Mouse (Mus musculus): ENCODE results near the gene Kcnk13. TPM values are rescaled to one million over a fixed set of nuclear protein-coding genes. Genes with fewer than 3 reads are reported as not detected.

The Kcnk13 gene
- polyA plus RNA-seq, 1 experiment from 2014 or later, result 0.94 TPM

DNA sequence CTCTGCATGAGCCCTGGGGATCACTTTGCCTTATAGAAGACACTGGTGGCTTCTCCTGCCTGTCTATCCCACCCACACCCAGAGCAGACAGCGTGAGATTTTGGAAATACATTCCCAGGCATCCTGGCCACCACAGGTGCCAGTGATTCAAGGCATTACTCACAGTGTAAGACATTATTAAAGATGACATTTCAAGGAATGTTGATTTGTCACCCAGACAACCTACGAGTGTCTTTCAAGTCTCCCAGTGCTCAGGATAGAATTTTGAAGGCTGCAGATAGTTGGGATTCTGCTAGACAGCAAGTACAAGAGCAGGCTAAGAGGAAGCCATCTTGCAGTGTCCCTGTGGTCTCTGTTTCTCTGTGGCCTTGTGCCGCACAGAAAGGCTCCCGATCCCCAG is 32.1 kb upstream of the Kcnk13 start:
- no peaks in the 10 kb centered on the region for H3K9me3 ChIP-seq (replicated peaks; ENCODE audit: control insufficient read depth, low read length)
- ATAC-seq (no peak), DNase-seq (ENCODE audit: low spot score) (no peak)
- no peaks in the 10 kb centered on the region for H3K4me1 ChIP-seq (ENCODE audit: control insufficient read depth, insufficient read depth, low read length)
- no peak overlapping the region for H3K4me3 ChIP-seq (ENCODE audit: low read depth, low read length)
- peaks cover 32% of the 10 kb centered on the region for H3K36me3 ChIP-seq (ENCODE audit: control insufficient read depth, insufficient read depth, low read length)
- no peak overlapping the region for H3K27ac ChIP-seq (ENCODE audit: low read depth, low read length)
- no peaks in the 10 kb centered on the region for H3K27me3 ChIP-seq (replicated peaks; ENCODE audit: control insufficient read depth, insufficient read depth, low read length)
- H3K9ac ChIP-seq (ENCODE audit: low read length), result no peak overlapping the region
- no peak overlapping the region for H3K4me2 ChIP-seq (ENCODE audit: low read length)
- 92% methylated on average over 4 of the region's 4 CpGs for WGBS

DNA sequence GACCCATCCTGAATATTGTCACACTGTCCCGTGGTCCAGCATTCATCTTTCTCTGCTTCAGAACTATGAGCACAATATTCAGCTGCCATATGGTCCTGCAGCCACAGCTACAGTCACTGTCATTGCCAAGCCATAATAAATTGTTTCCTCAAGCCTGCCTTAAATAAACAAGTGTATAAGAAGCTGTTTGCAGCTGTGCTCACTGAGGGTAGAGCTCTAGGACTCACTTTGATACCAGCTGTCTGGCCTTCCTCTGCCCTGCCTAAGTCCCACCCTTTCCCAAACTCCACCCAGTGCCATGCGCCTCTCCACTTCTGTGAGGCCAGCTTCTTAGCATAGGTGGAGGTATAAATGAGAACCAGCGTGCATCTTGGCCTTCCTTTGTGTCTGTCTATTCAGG is 30.7 kb upstream of the Kcnk13 start:
- Histone ChIP-seq H3K9ac (ENCODE audit: low read length) (no peak overlapping the region), H3K4me3 (ENCODE audit: low read depth, low read length) (no peak overlapping the region), H3K27ac (ENCODE audit: low read depth, low read length) (no peak overlapping the region), H3K4me1 (ENCODE audit: control insufficient read depth, insufficient read depth, low read length) (no peaks in the 10 kb centered on the region), H3K36me3 (ENCODE audit: control insufficient read depth, insufficient read depth, low read length) (peaks cover 33% of the 10 kb centered on the region), H3K27me3 (replicated peaks; ENCODE audit: control insufficient read depth, insufficient read depth, low read length) (no peaks in the 10 kb centered on the region), H3K9me3 (replicated peaks; ENCODE audit: control insufficient read depth, low read length) (no peaks in the 10 kb centered on the region), H3K4me2 (ENCODE audit: low read length) (no peak overlapping the region)
- WGBS, result 93% methylated on average over 3 of the region's 3 CpGs
- DNase-seq (ENCODE audit: low spot score), result no peak
- no peak for ATAC-seq

DNA sequence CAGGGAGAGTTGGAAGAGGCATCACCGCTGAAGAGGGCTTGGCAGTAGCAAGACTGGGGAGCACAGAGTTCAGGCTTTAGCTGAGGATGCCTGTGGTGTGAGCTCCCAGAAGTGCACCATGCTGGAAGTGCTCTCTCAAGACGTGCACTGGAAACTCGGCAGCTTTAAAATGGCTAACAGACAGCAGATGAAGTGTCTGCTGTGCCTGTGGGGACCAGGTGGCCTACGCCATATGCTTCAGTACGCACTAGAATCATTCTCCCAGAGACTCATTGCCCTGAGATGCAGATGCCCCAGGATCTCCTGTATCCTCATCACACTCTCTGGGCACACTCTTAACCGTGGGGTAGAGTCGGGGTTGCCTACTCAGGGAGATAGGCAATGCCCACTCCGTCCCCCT is 28.9 kb upstream of the Kcnk13 start:
- Histone ChIP-seq H3K36me3 (ENCODE audit: control insufficient read depth, insufficient read depth, low read length) (peaks cover 39% of the 10 kb centered on the region), H3K4me3 (ENCODE audit: low read depth, low read length) (no peak overlapping the region), H3K9ac (ENCODE audit: low read length) (no peak overlapping the region), H3K27ac (ENCODE audit: low read depth, low read length) (no peak overlapping the region), H3K27me3 (replicated peaks; ENCODE audit: control insufficient read depth, insufficient read depth, low read length) (no peaks in the 10 kb centered on the region), H3K9me3 (replicated peaks; ENCODE audit: control insufficient read depth, low read length) (no peaks in the 10 kb centered on the region), H3K4me2 (ENCODE audit: low read length) (no peak overlapping the region), H3K4me1 (ENCODE audit: control insufficient read depth, insufficient read depth, low read length) (no peaks in the 10 kb centered on the region)
- DNase-seq (ENCODE audit: low spot score) (peak; percentile 17), ATAC-seq (no peak)
- WGBS, result 83% methylated on average over 8 of the region's 8 CpGs

DNA sequence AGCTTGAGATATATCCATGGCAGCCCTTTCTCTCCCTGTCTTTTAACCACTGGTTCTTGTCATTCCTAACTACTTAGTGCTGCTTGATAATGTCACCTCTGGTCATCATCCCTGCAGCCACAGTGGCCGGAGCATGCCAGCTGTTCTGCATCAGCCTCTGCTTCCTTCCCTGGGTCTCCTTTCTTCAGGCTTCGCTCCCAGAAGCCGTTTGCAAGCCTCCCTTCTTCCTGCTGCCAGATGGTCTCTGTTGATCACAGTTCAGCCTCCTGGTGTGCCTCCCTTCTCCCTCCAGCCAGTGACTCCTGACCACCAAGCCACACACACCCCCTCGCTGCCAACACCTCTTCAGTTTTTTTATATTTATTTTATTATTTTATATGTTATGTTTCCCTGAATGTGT is 25.8 kb upstream of the Kcnk13 start:
- Histone ChIP-seq H3K27ac (ENCODE audit: low read depth, low read length) (no peak overlapping the region), H3K27me3 (replicated peaks; ENCODE audit: control insufficient read depth, insufficient read depth, low read length) (no peaks in the 10 kb centered on the region), H3K9me3 (replicated peaks; ENCODE audit: control insufficient read depth, low read length) (no peaks in the 10 kb centered on the region), H3K4me3 (ENCODE audit: low read depth, low read length) (no peak overlapping the region), H3K4me2 (ENCODE audit: low read length) (no peak overlapping the region), H3K4me1 (ENCODE audit: control insufficient read depth, insufficient read depth, low read length) (no peaks in the 10 kb centered on the region), H3K36me3 (ENCODE audit: control insufficient read depth, insufficient read depth, low read length) (peaks cover 47% of the 10 kb centered on the region), H3K9ac (ENCODE audit: low read length) (no peak overlapping the region)
- no peak for ATAC-seq
- DNase-seq (ENCODE audit: low spot score), result no peak
- WGBS, result 86% methylated on average over 4 of the region's 4 CpGs

DNA sequence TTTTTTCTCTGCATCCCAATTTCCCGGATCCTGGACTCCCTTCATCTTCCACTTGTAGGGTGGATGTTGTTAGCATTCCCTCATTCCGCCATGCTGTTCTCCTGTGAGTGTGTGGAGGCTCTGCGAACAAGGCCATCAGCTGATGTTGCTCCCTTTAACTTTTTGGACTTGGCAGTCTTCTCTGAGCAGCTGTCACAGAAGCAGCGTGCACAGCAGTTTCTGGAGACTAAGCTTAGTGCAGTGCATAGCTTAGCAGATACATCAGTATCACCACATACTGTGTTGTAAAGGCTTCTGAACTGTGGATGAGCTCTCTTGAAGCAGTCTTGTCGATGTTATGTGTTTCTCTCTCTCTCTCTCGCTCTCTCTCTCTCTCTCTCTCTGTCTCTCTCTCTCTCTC is 25.1 kb upstream of the Kcnk13 start:
- 92% methylated on average over 6 of the region's 6 CpGs for WGBS
- Histone ChIP-seq H3K36me3 (ENCODE audit: control insufficient read depth, insufficient read depth, low read length) (peaks cover 52% of the 10 kb centered on the region), H3K4me2 (ENCODE audit: low read length) (no peak overlapping the region), H3K27me3 (replicated peaks; ENCODE audit: control insufficient read depth, insufficient read depth, low read length) (no peaks in the 10 kb centered on the region), H3K4me3 (ENCODE audit: low read depth, low read length) (no peak overlapping the region), H3K9ac (ENCODE audit: low read length) (no peak overlapping the region), H3K9me3 (replicated peaks; ENCODE audit: control insufficient read depth, low read length) (no peaks in the 10 kb centered on the region), H3K4me1 (ENCODE audit: control insufficient read depth, insufficient read depth, low read length) (no peaks in the 10 kb centered on the region), H3K27ac (ENCODE audit: low read depth, low read length) (no peak overlapping the region)
- ATAC-seq (no peak), DNase-seq (ENCODE audit: low spot score) (no peak)

DNA sequence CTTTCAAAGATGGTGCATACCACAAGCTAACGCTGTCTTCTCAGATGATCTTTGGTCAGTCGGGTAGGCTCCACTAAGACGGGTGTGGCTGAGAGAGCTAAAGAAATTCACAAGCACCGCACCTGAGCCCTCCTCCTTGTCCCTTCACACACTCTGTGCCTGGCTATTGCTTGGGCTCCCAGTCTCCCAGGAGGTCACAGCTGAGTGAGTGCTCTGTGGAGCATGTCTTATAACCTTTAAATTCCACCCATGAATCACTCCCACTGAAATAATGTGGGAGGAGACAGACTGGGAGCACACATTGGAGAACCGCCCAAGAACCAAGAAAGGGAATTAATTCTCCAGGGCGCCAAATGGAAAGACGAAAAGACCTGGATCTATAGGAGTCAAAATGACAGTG is 23.6 kb upstream of the Kcnk13 start:
- no peak for ATAC-seq

DNA sequence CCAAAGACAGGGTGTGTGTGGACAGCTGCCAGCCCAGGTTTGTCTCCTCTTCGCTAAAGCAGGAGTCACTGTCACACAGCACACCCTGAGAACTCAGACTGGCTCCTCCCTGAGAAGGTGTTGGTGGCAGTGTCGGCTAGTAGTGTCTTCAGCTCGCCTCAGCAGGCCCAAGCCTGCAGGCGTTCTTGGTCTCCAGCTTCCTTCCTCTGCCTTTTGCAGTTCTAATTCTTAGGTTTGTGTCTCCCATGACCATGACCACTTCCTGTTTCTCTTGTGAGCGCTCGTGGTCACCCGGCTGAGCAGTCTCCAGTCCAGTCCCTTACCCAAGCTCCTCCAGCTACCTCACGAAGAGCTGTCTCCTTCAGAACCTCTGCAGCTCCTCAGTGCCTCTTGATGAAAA is 21.9 kb upstream of the Kcnk13 start:
- no peak for ATAC-seq
- no peak overlapping the region for H3K27ac ChIP-seq (ENCODE audit: low read depth, low read length)
- WGBS, result 95% methylated on average over 8 of the region's 8 CpGs
- no peaks in the 10 kb centered on the region for H3K4me1 ChIP-seq (ENCODE audit: control insufficient read depth, insufficient read depth, low read length)
- H3K9ac ChIP-seq (ENCODE audit: low read length), result no peak overlapping the region
- no peak overlapping the region for H3K4me3 ChIP-seq (ENCODE audit: low read depth, low read length)
- no peaks in the 10 kb centered on the region for H3K27me3 ChIP-seq (replicated peaks; ENCODE audit: control insufficient read depth, insufficient read depth, low read length)
- H3K36me3 ChIP-seq (ENCODE audit: control insufficient read depth, insufficient read depth, low read length), result peaks cover 57% of the 10 kb centered on the region
- DNase-seq (ENCODE audit: low spot score), result no peak
- no peaks in the 10 kb centered on the region for H3K9me3 ChIP-seq (replicated peaks; ENCODE audit: control insufficient read depth, low read length)
- no peak overlapping the region for H3K4me2 ChIP-seq (ENCODE audit: low read length)

More for the DNA sequence above, 23.6 kb upstream of the Kcnk13 start:
- Histone ChIP-seq H3K4me1 (ENCODE audit: control insufficient read depth, insufficient read depth, low read length) (no peaks in the 10 kb centered on the region), H3K9me3 (replicated peaks; ENCODE audit: control insufficient read depth, low read length) (no peaks in the 10 kb centered on the region), H3K9ac (ENCODE audit: low read length) (no peak overlapping the region), H3K36me3 (ENCODE audit: control insufficient read depth, insufficient read depth, low read length) (peaks cover 53% of the 10 kb centered on the region), H3K4me2 (ENCODE audit: low read length) (no peak overlapping the region), H3K27me3 (replicated peaks; ENCODE audit: control insufficient read depth, insufficient read depth, low read length) (no peaks in the 10 kb centered on the region), H3K27ac (ENCODE audit: low read depth, low read length) (no peak overlapping the region), H3K4me3 (ENCODE audit: low read depth, low read length) (no peak overlapping the region)
- no peak for DNase-seq (ENCODE audit: low spot score)
- 85% methylated on average over 7 of the region's 7 CpGs for WGBS

DNA sequence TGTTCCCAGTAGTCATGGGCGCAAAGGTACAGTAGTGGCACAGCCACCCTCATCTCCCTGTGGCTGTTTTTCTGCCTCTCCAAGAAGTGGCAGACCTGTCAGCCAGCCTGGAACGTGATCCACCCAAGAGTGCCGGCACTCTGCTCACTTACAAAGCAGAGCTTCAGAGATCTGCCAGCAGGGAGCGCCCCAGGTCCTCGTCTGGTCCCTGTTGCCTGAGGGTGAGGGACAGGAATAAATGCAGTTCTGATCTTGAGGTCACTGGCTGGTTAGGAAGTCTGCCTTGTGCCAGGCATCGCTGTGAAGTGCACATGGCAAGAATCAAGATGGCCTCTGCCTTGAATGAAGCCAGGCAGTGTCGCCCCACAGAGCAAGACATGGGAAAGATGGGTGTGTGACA is 11.4 kb upstream of the Kcnk13 start:
- peak; percentile 54 for DNase-seq (ENCODE audit: low spot score)
- Histone ChIP-seq H3K4me1 (ENCODE audit: control insufficient read depth, insufficient read depth, low read length) (0 out of 2 replicates have a peak, but pooled peaks cover 3% of the 10 kb centered on the region), H3K27ac (ENCODE audit: low read depth, low read length) (no peak overlapping the region), H3K9me3 (replicated peaks; ENCODE audit: control insufficient read depth, low read length) (no peaks in the 10 kb centered on the region), H3K9ac (ENCODE audit: low read length) (no peak overlapping the region), H3K27me3 (replicated peaks; ENCODE audit: control insufficient read depth, insufficient read depth, low read length) (no peaks in the 10 kb centered on the region), H3K4me2 (ENCODE audit: low read length) (no peak overlapping the region), H3K4me3 (ENCODE audit: low read depth, low read length) (no peak overlapping the region), H3K36me3 (ENCODE audit: control insufficient read depth, insufficient read depth, low read length) (peaks cover 13% of the 10 kb centered on the region)
- ATAC-seq, result no peak
- WGBS, result 53% methylated on average over 7 of the region's 7 CpGs

DNA sequence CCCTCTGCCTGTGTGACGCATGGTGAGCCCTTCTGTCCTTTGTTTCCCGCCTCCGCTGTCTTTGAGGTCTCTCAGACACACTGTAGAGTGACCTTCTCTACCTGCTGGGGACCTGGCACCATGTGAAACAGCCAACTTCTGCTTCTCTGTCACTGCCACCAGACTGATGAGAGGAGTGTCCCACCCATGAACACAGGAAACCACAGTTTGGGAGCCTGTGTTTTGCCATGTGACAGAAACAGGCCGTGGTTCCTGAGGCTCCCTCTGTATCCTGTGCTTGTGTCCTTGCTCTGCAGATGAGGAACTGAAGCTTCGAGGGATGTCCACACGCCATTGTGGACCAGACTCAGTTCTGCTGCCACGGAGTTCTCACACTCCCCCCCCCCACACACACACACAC is 7.9 kb upstream of the Kcnk13 start:
- peaks cover 7% of the 10 kb centered on the region; the same call in 1 of the 2 replicates for H3K36me3 ChIP-seq (ENCODE audit: control insufficient read depth, insufficient read depth, low read length)
- DNase-seq (ENCODE audit: low spot score), result no peak
- H3K4me2 ChIP-seq (ENCODE audit: low read length), result no peak overlapping the region
- H3K27me3 ChIP-seq (replicated peaks; ENCODE audit: control insufficient read depth, insufficient read depth, low read length), result no peaks in the 10 kb centered on the region
- H3K4me1 ChIP-seq (ENCODE audit: control insufficient read depth, insufficient read depth, low read length), result peaks cover 13% of the 10 kb centered on the region; the same call in 1 of the 2 replicates
- no peak overlapping the region for H3K27ac ChIP-seq (ENCODE audit: low read depth, low read length)
- no peak for ATAC-seq
- 76% methylated on average over 7 of the region's 7 CpGs for WGBS
- no peak overlapping the region for H3K4me3 ChIP-seq (ENCODE audit: low read depth, low read length)
- no peaks in the 10 kb centered on the region for H3K9me3 ChIP-seq (replicated peaks; ENCODE audit: control insufficient read depth, low read length)
- H3K9ac ChIP-seq (ENCODE audit: low read length), result no peak overlapping the region
